Mouse (Mus musculus): ENCODE measurements around the gene Pigt. TPM values are rescaled to one million over a fixed set of nuclear protein-coding genes. Genes with fewer than 3 reads are reported as not detected.

Pigt gene
- total RNA-seq, 2 experiments from 2014 or later: 28.7 to 32.6 TPM

- DNase-seq: peak; percentile 61 to 62
Observed at GRCm38 (mm10) chr2:164520782-164521181, 23.5 kb downstream of the Pigt start.

GRCm38 (mm10) chr2:164521841-164522240 lies 24.5 kb downstream of the Pigt start:
- DNase-seq: peak in 1 of 2 experiments; percentile 30

GRCm38 (mm10) chr2:164522280-164522679 lies 25.0 kb downstream of the Pigt start:
- no peak for DNase-seq

GRCm38 (mm10) chr2:164523301-164523773 lies 26.0 kb downstream of the Pigt start:
- no peak for DNase-seq

GRCm38 (mm10) chr2:164528557-164528956 lies 31.2 kb downstream of the Pigt start:
- DNase-seq: no peak

GRCm38 (mm10) chr2:164531169-164531568 lies 33.8 kb downstream of the Pigt start:
- peak; percentile 56 to 85 for DNase-seq

- DNase-seq: no peak
Observed at GRCm38 (mm10) chr2:164534315-164534714, 37.0 kb downstream of the Pigt start.

GRCm38 (mm10) chr2:164537003-164537402 lies 39.7 kb downstream of the Pigt start:
- no peak for DNase-seq

GRCm38 (mm10) chr2:164540652-164541427 lies 43.5 kb downstream of the Pigt start:
- DNase-seq: peak in 1 of 2 experiments; percentile 42

GRCm38 (mm10) chr2:164542132-164542531 lies 44.8 kb downstream of the Pigt start:
- DNase-seq: no peak

- no peak for DNase-seq
Observed at GRCm38 (mm10) chr2:164542598-164542997, 45.3 kb downstream of the Pigt start.

GRCm38 (mm10) chr2:164543745-164544144 lies 46.4 kb downstream of the Pigt start:
- no peak for DNase-seq

GRCm38 (mm10) chr2:164544454-164545097 lies 47.3 kb downstream of the Pigt start:
- no peak for DNase-seq

GRCm38 (mm10) chr2:164549338-164549737 lies 52.0 kb downstream of the Pigt start:
- DNase-seq: no peak

- no peak for DNase-seq
Observed at GRCm38 (mm10) chr2:164549963-164550894, 52.9 kb downstream of the Pigt start.

- DNase-seq: no peak
Observed at GRCm38 (mm10) chr2:164550895-164551269, 53.6 kb downstream of the Pigt start.

- no peak for DNase-seq
Observed at GRCm38 (mm10) chr2:164551502-164551901, 54.2 kb downstream of the Pigt start.

Other genes with a start within 250 kb of the Pigt start
- gene Svs3b, start 240.9 kb upstream of the Pigt start, total RNA-seq (2021): not detected
- gene Svs4, start 219.1 kb upstream of the Pigt start, total RNA-seq (2021): not detected
- gene Svs3a, start 208.3 kb upstream of the Pigt start, total RNA-seq (2021): not detected
- not detected for gene Svs6, start 180.8 kb upstream of the Pigt start, total RNA-seq (2021)
- gene Svs5, start 164.8 kb upstream of the Pigt start, total RNA-seq (2021): not detected
- 10 to 100 TPM; 12.2 to 21.3 TPM for gene Slpi, start 108.4 kb upstream of the Pigt start, total RNA-seq (2021)
- gene Rbpjl, start 94.4 kb upstream of the Pigt start, total RNA-seq (2021): not detected
- under 1 TPM; 0.36 to 0.45 TPM for gene Matn4, start 92.4 kb upstream of the Pigt start, total RNA-seq (2021)
- 10 to 100 TPM; 18.7 to 34.2 TPM for gene Sdc4, start 53.6 kb upstream of the Pigt start, total RNA-seq (2021)
- gene Sys1, start 40.6 kb upstream of the Pigt start, total RNA-seq (2021): 10 to 100 TPM; 23.0 to 23.1 TPM
- 10 to 100 TPM in 1 of 2 experiments, 1 to 10 TPM in 1; 3.7 to 11.1 TPM for gene Gm20458, start 36.6 kb upstream of the Pigt start, total RNA-seq (2021)
- gene Trp53tg5, start 23.8 kb upstream of the Pigt start, total RNA-seq (2021): not detected
- gene Dbndd2, start 11.4 kb upstream of the Pigt start, total RNA-seq (2021): 10 to 100 TPM in 1 of 2 experiments, 1 to 10 TPM in 1; 9.4 to 10.7 TPM
- 10 to 100 TPM in 1 of 2 experiments, 1 to 10 TPM in 1; 1.0 to 11.8 TPM for gene Wfdc2, start 64.9 kb downstream of the Pigt start, total RNA-seq (2021)
- gene Spint3, start 75.9 kb downstream of the Pigt start, total RNA-seq (2021): not detected
- gene Wfdc6a, start 87.9 kb downstream of the Pigt start, total RNA-seq (2021): not detected
- gene Eppin, start 96.1 kb downstream of the Pigt start, total RNA-seq (2021): not detected
- not detected for gene Wfdc6b, start 116.0 kb downstream of the Pigt start, total RNA-seq (2021)
- not detected for gene Wfdc8, start 116.1 kb downstream of the Pigt start, total RNA-seq (2021)
- not detected for gene Wfdc16, start 141.3 kb downstream of the Pigt start, total RNA-seq (2021)
- gene Wfdc10, start 158.5 kb downstream of the Pigt start, total RNA-seq (2021): under 1 TPM in 1 of 2 experiments, not detected in 1; 0.72 TPM
- not detected for gene Wfdc9, start 159.1 kb downstream of the Pigt start, total RNA-seq (2021)
- not detected for gene Wfdc11, start 176.6 kb downstream of the Pigt start, total RNA-seq (2021)
- gene Wfdc13, start 187.6 kb downstream of the Pigt start, total RNA-seq (2021): not detected
- gene Spint4, start 201.0 kb downstream of the Pigt start, total RNA-seq (2021): not detected
- not detected for gene Spint5, start 217.8 kb downstream of the Pigt start, total RNA-seq (2021)
- gene Wfdc3, start 248.4 kb downstream of the Pigt start, total RNA-seq (2021): under 1 TPM; 0.25 to 0.62 TPM
- gene Dnttip1, start 248.5 kb downstream of the Pigt start, total RNA-seq (2021): 10 to 100 TPM; 22.0 to 28.8 TPM

All from heart, adult 18-20 months (tissue).